Mouse (Mus musculus): ENCODE measurements around the gene 1810010D01Rik.

The 1810010D01Rik gene

GRCm38 (mm10) chr7:145176750-145177589 is 30.9 kb downstream of the 1810010D01Rik start:
- DNase-seq (ENCODE audit: low read depth, low spot score) = no peak

DNA sequence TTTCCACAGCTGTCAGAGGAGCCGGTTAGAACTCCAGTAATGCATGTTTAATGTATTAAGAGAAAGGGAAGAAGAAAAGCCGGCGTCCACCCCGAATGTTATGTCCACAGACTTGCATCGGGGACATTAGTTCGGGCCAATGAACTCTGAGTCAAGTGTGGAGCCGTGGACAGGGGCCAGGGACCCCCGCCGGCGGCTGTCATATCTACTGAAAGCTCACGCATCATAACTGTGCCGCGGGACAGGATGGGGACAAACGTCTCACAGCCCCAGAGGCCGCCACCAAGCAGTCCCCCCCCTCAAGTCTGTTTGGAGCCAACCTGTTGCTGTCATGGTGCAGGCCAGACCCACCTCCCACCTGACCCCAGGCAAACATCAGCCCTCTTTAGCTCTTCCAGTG is 34.4 kb downstream of the 1810010D01Rik start:
- DNase-seq (ENCODE audit: low read depth, low spot score) = no peak

DNA sequence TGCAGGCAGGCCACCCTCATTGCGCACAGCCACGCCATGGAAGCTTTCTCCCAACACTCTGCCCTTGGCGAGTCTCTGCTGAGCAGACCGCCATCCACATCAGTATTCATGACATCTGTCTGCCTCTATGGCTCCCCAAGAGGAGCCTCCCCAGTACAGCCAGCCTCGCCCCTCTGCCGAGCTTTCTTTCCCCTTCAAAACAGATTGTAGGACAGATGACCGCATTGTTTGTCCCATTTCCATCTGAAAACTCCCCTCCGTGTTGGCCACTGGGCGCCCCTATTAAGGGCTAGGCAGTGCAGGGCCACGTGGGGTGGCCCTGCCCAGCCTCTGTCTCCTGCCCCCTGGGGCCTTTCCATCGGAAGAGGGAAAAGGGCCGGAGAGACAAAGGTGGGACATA is 34.8 kb downstream of the 1810010D01Rik start:
- DNase-seq (ENCODE audit: low read depth, low spot score) = no peak

DNA sequence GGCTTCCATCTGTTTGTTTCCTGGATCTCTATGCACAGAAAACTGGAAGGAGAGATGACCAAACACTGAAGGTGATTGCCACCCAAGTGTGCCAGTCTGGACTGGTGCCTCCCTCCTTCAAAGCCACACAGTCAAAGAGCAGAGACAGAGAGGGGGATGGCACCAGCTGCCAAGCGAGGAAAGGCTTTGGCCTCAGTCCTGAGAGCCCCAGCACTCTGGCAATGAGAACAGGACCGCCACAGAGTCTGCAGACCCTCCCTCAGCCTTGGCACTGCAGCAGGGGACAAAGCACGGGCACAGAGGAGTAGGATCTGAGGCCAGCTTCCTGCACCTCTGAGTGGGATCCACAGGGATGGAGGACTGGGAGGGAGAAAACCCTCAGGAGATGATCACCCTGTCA is 38.2 kb downstream of the 1810010D01Rik start:
- DNase-seq (ENCODE audit: low read depth, low spot score) = no peak

DNA sequence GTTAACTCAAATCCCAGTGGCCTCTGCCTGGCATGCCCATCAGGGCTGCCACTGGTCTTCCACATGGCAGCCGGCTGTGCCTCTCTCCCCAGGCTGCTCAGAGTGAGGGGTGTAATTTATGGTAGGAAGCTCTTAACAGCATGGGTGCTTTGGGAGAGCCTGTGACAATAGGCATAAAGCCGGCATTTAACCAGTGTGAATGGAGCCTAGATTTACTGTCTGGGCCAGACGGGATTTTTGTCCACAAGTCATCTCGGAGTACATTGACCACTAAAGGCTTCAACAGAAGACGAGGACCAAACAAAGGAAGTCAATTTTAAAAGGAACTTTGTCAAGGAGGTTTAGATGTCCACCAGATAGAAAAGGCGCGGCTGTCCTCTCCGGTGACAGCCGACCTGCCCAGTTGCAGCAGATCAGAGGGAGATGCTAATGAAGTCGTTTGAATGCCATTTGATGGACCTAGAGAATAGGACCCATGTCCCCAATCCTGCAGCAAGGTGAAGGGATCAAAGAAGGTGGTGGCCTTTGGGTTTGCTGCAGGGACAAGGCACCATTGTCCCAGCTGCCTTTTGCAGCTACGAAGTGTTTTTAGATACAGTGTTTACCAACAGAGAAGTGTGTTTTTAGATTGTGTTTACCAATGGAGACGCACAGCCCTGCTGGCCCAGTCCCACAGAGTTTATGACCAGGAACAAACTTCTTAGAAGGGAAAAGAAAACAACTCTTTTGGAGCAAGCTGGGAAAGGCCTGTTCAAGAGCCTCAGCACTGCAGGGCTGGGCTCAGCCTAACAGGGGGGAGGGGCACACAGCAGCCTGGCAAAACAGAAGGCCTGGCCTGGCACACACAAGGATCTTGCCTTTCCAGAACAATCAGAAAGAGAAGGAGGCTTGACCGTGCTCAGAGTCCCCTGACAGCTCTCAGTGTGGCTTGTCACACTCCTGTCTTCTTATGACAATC is 48.4 kb downstream of the 1810010D01Rik start:
- no peak for DNase-seq (ENCODE audit: low read depth, low spot score)
